Mouse (Mus musculus) T-helper 2 cell (primary cell): ENCODE results near the gene Fgd3.

Experiments used
- in situ Hi-C: fragments of 300-600 bp; cut with MboI, MseI; formaldehyde crosslinking; loops from one replicate; pipeline ENCODE4 v1.15.1; 2025; ENCODE audit warnings: high pct_unique_total_duplicates

The Fgd3 gene

DNA sequence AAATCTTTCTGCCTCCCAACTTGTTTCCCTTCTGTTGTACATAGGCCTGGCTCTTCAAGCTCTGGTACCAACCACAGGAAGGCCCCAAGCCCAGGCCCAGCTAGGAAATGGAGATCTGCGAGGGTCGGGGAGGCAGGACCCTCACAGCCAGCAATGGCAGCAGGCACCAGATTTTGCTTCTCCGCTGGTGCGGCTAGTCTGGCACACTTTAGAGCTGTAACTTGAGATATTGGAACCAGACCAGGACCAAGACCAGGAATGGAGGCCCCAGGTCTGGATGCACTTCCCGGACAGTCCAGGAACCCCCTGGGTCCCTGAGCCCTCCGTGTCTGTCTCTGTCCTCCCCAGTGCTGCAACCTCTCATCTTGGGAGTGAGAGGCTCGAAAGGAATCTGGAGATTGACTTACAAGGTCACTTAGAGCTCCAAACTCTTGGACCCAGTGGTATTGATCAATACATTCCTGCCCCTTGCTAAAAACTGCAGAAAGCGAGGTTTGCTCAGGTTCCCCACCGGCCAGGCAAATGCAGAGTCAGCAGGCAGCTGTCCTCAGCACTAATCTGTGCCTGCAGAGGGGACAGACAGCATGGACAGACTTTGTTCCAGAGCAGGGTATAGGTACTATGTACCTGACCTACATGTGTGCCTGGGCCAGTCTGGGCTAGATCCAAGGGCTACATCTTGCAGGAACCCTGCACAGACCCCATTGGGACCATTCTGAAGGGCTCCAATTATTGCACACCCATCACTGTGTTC, 103.1 kb downstream of the Fgd3 start:
- in situ Hi-C loops, result no loop called here

GRCm38 (mm10) chr13:49216220-49216552, 103.9 kb downstream of the Fgd3 start:
- in situ Hi-C loops, result no loop called here

GRCm38 (mm10) chr13:49215504-49216219, 104.4 kb downstream of the Fgd3 start, which contains the start of gene Card19:
TSS of gene Card19 (minus strand) at chr13:49216037.
- in situ Hi-C loops, result no loop called here

DNA sequence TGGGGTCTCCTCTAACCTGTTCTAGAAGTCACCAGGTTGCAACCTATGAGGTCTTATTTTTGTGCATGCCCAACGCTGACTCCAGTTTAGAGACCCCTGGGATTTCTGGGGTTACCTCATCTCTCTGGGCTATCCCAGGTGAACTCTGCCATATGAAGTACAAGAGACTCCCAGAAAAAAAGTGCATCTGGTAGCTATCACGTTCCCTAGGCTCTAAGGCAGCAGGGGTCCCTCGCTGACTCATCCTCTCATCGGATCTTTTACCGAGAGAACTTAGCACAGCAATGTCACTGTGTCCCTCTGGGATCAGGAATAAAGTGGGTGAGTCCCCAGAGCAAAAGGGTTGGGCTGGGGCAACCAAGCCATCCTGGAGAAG, 105.0 kb downstream of the Fgd3 start:
- in situ Hi-C loops, result no loop called here

GRCm38 (mm10) chr13:49214454-49214853, 105.7 kb downstream of the Fgd3 start:
- in situ Hi-C loops, result no loop called here

- in situ Hi-C loops, result no loop called here
Observed at GRCm38 (mm10) chr13:49213531-49213932, 106.6 kb downstream of the Fgd3 start.

DNA sequence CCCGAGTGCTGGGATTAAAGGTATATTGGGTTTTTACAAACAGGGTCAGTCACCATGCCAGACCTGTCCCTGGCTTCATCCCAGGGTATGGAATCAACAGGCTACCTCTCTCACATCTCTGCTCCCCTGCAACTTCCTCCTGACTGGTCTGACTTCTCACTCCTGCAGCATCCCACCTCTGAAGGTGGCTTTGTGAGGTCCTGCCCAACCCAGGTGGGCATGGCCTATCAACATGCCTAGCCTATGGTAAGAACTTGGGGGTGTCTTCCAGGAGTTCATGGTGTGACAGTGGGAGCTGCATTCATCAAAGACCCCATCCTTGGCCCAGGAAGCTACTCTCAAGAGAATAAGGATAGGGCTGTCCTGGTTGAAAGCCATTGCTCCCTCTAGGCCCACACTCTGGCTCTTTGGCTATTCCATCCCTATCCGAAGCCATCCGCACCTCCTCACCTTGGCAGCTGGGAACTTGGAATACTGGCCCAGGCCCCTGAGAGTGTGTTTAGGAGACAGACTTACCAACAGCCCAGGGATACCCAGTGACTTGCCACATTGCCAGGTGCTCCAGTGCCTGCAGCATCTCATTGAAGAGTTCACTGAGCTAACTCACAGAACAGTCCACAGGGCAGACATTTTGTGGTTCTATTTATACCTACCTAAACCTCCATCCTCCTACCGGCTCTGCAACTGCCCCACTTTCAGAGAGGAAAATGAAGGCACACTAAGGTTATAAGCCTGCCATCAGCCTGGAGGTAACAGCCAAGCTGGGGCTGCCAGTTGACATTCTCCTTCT, 107.2 kb downstream of the Fgd3 start:
- in situ Hi-C loops, result no loop called here
